Mouse (Mus musculus): ENCODE measurements around the gene Lhfpl3.
"Not testable (repeated sequence)": the region's sequence is repeated elsewhere in the genome, so short reads cannot be mapped to it uniquely, and the experiment has no call there.

Lhfpl3 gene

GRCm38 (mm10) chr5:22745885-22746532 is at the start of gene Lhfpl3:
Gene Lhfpl3, plus strand, starts transcription at chr5:22746059.
- DNase-seq: no peak

GRCm38 (mm10) chr5:22706271-22706670 is 39.6 kb upstream of the Lhfpl3 start:
- DNase-seq: not testable (repeated sequence)

- DNase-seq: no peak
Measured at GRCm38 (mm10) chr5:22745529-22745884, 352 bp upstream of the Lhfpl3 start.

- no peak for DNase-seq
Measured at GRCm38 (mm10) chr5:22746533-22747021, 718 bp downstream of the Lhfpl3 start.

- DNase-seq: no peak
Measured at GRCm38 (mm10) chr5:22747305-22747704, 1.4 kb downstream of the Lhfpl3 start.

- DNase-seq: no peak
Measured at GRCm38 (mm10) chr5:22757261-22757660, 11.4 kb downstream of the Lhfpl3 start.

GRCm38 (mm10) chr5:22770726-22771125 is 24.9 kb downstream of the Lhfpl3 start:
- no peak for DNase-seq

- no peak for DNase-seq
Measured at GRCm38 (mm10) chr5:22795361-22795760, 49.5 kb downstream of the Lhfpl3 start.

- no peak for DNase-seq
Measured at GRCm38 (mm10) chr5:22813426-22813825, 67.6 kb downstream of the Lhfpl3 start.

GRCm38 (mm10) chr5:22829822-22830450 is 84.1 kb downstream of the Lhfpl3 start:
- DNase-seq: no peak

- DNase-seq: no peak
Measured at GRCm38 (mm10) chr5:22851572-22851971, 105.7 kb downstream of the Lhfpl3 start.

- DNase-seq: no peak
Measured at GRCm38 (mm10) chr5:22853503-22853902, 107.6 kb downstream of the Lhfpl3 start.

GRCm38 (mm10) chr5:22856480-22856879 is 110.6 kb downstream of the Lhfpl3 start:
- no peak for DNase-seq

- peak in 1 of 2 experiments; percentile 32 for DNase-seq
Measured at GRCm38 (mm10) chr5:22861399-22861798, 115.5 kb downstream of the Lhfpl3 start.

- no peak for DNase-seq
Measured at GRCm38 (mm10) chr5:22869031-22869430, 123.2 kb downstream of the Lhfpl3 start.

GRCm38 (mm10) chr5:22872417-22872816 is 126.6 kb downstream of the Lhfpl3 start:
- DNase-seq: no peak

GRCm38 (mm10) chr5:22888345-22888744 is 142.5 kb downstream of the Lhfpl3 start:
- no peak for DNase-seq

- no peak for DNase-seq
Measured at GRCm38 (mm10) chr5:22889481-22889880, 143.6 kb downstream of the Lhfpl3 start.

- DNase-seq: no peak
Measured at GRCm38 (mm10) chr5:22897228-22897627, 151.4 kb downstream of the Lhfpl3 start.

GRCm38 (mm10) chr5:22897656-22898289 is 151.9 kb downstream of the Lhfpl3 start:
- DNase-seq: no peak

- DNase-seq: no peak
Measured at GRCm38 (mm10) chr5:22898593-22898992, 152.7 kb downstream of the Lhfpl3 start.

- no peak for DNase-seq
Measured at GRCm38 (mm10) chr5:22899913-22900312, 154.1 kb downstream of the Lhfpl3 start.

GRCm38 (mm10) chr5:22917197-22917596 is 171.3 kb downstream of the Lhfpl3 start:
- no peak for DNase-seq

GRCm38 (mm10) chr5:22926171-22926570 is 180.3 kb downstream of the Lhfpl3 start:
- DNase-seq: no peak

All from kidney, adult 8-10 months (tissue).